In genomic region chr1:136577890-136578663, GRCm38 (mm10) we compare ENCODE assay signal across 11 mouse cellular contexts. TPM values are rescaled to one million over a fixed set of nuclear protein-coding genes. Genes with fewer than 3 reads are reported as not detected.
DNase-seq lines count a peak whose midpoint lies in the region; ATAC-seq and TF ChIP-seq lines count a peak whose summit lies in the region.
"Had no signal": no experiment of that assay in that cellular context is flagged by ENCODE, and none has a peak within 500 bp of the region (broad histone marks: within the 10 kb centered on the region; RNA-seq: fewer than 3 reads in every experiment).

No protein-coding gene starts in this region.

- no peak overlapping the region for H3K27ac ChIP-seq in heart, embryonic 14.5 days (replicated peaks in 1 of 2; ENCODE audit: control insufficient read depth in 1 of 2, insufficient read depth in 1 of 2, low read depth in 2 of 2, low read length in 2 of 2)
- H3K27ac ChIP-seq in stomach, embryonic 14.5 days (ENCODE audit: low read length) = no peak overlapping the region
- H3K27ac ChIP-seq in stomach, postnatal 0 days (replicated peaks) = no peak overlapping the region
- no peak overlapping the region for H3K27ac ChIP-seq in limb, embryonic 12.5 days
- H3K27ac ChIP-seq in thymus, adult 2 months (ENCODE audit: control insufficient read depth, insufficient read depth, low read length) = no peak overlapping the region
- no peak overlapping the region for H3K27ac ChIP-seq in forebrain, postnatal 0 days (ENCODE audit: low read depth, low read length)
- H3K27ac ChIP-seq: liver, embryonic 14.5 days; stomach, embryonic 15.5 days had no signal

- 0 out of 2 replicates have a peak, but pooled peaks cover 3% of the 10 kb centered on the region for H3K27me3 ChIP-seq in heart, embryonic 14.5 days (ENCODE audit: control insufficient read depth, insufficient read depth, low read length)
- H3K27me3 ChIP-seq in stomach, embryonic 14.5 days (ENCODE audit: control insufficient read depth, insufficient read depth, low read length) = no peaks in the 10 kb centered on the region
- H3K27me3 ChIP-seq in stomach, postnatal 0 days (ENCODE audit: control insufficient read depth, insufficient read depth, low read length) = no peaks in the 10 kb centered on the region
- H3K27me3 ChIP-seq in limb, embryonic 12.5 days = peaks cover 19% of the 10 kb centered on the region
- H3K27me3 ChIP-seq in thymus, adult 2 months (ENCODE audit: control insufficient read depth, insufficient read depth, low read length) = no peaks in the 10 kb centered on the region
- 0 out of 2 replicates have a peak, but pooled peaks cover 3% of the 10 kb centered on the region for H3K27me3 ChIP-seq in forebrain, postnatal 0 days (ENCODE audit: insufficient read depth, low read length)
- H3K27me3 ChIP-seq: stomach, embryonic 15.5 days had no signal

- H3K36me3 ChIP-seq in heart, embryonic 14.5 days (ENCODE audit: control insufficient read depth, insufficient read depth, low read length) = no peaks in the 10 kb centered on the region
- H3K36me3 ChIP-seq in stomach, embryonic 14.5 days (ENCODE audit: control insufficient read depth, insufficient read depth, low read length) = no peaks in the 10 kb centered on the region
- no peaks in the 10 kb centered on the region for H3K36me3 ChIP-seq in stomach, postnatal 0 days (ENCODE audit: control insufficient read depth, insufficient read depth, low read length)
- no peaks in the 10 kb centered on the region for H3K36me3 ChIP-seq in limb, embryonic 12.5 days
- H3K36me3 ChIP-seq in thymus, adult 2 months (ENCODE audit: control insufficient read depth, insufficient read depth, low read length) = no peaks in the 10 kb centered on the region
- H3K36me3 ChIP-seq in forebrain, postnatal 0 days (ENCODE audit: insufficient read depth) = no peaks in the 10 kb centered on the region
- H3K36me3 ChIP-seq: stomach, embryonic 15.5 days had no signal

- no peak for ATAC-seq in heart, embryonic 14.5 days (ENCODE audit: insufficient number of reproducible peaks, insufficient read depth, low FRiP score, low read depth)
- ATAC-seq in stomach, embryonic 14.5 days (ENCODE audit: insufficient number of reproducible peaks, insufficient read depth, low FRiP score, low read depth) = peak; percentile 69; the same call in 1 of the 2 replicates
- ATAC-seq in stomach, postnatal 0 days (ENCODE audit: low FRiP score, low TSS enrichment) = no peak
- peak; percentile 53; the same call in 1 of the 2 replicates for ATAC-seq in limb, embryonic 12.5 days (ENCODE audit: insufficient number of reproducible peaks, insufficient read depth, low FRiP score, low TSS enrichment, low read depth)
- no peak for ATAC-seq in forebrain, postnatal 0 days

- no peaks in the 10 kb centered on the region for H3K9me3 ChIP-seq in heart, embryonic 14.5 days (ENCODE audit: control insufficient read depth, low read length)
- no peaks in the 10 kb centered on the region for H3K9me3 ChIP-seq in stomach, embryonic 14.5 days (ENCODE audit: control insufficient read depth, low read depth, low read length)
- H3K9me3 ChIP-seq in stomach, postnatal 0 days (ENCODE audit: control insufficient read depth, low read length) = no peaks in the 10 kb centered on the region
- no peaks in the 10 kb centered on the region for H3K9me3 ChIP-seq in limb, embryonic 12.5 days
- H3K9me3 ChIP-seq in forebrain, postnatal 0 days (ENCODE audit: low read length) = no peaks in the 10 kb centered on the region
- H3K9me3 ChIP-seq: stomach, embryonic 15.5 days had no signal

- intact Hi-C loops in heart, postnatal 36 days (cut with DNase I) = no loop called here

- WGBS in heart, embryonic 14.5 days = 21% methylated on average over 16 of the region's 16 CpGs
- 35% methylated on average over 16 of the region's 16 CpGs for WGBS in stomach, embryonic 14.5 days
- 42% methylated on average over 16 of the region's 16 CpGs for WGBS in stomach, postnatal 0 days
- WGBS in limb, embryonic 12.5 days = 30% methylated on average over 16 of the region's 16 CpGs
- WGBS in thymus, adult 2 months = 26% methylated on average over 16 of the region's 16 CpGs
- 42% methylated on average over 16 of the region's 16 CpGs for WGBS in forebrain, postnatal 0 days

- H3K9ac ChIP-seq in heart, embryonic 14.5 days (ENCODE audit: low read length) = no peak overlapping the region
- no peak overlapping the region for H3K9ac ChIP-seq in stomach, embryonic 14.5 days (replicated peaks; ENCODE audit: low read depth, low read length)
- no peak overlapping the region for H3K9ac ChIP-seq in stomach, postnatal 0 days (ENCODE audit: low read length)
- H3K9ac ChIP-seq in limb, embryonic 12.5 days (replicated peaks) = no peak overlapping the region
- no peak overlapping the region for H3K9ac ChIP-seq in forebrain, postnatal 0 days
- H3K9ac ChIP-seq: liver, embryonic 14.5 days; stomach, embryonic 15.5 days had no signal

- 0 out of 4 replicates have a peak overlapping the region, but pooled peaks of 1 of the 2 experiments have one; percentile 7 for H3K4me3 ChIP-seq in heart, embryonic 14.5 days (ENCODE audit: control insufficient read depth in 1 of 2, insufficient read depth in 1 of 2, low read depth in 1 of 2, low read length in 2 of 2)
- no peak overlapping the region for H3K4me3 ChIP-seq in stomach, embryonic 14.5 days (ENCODE audit: low read depth, low read length)
- H3K4me3 ChIP-seq in stomach, postnatal 0 days (ENCODE audit: low read depth, low read length) = no peak overlapping the region
- no peak overlapping the region for H3K4me3 ChIP-seq in limb, embryonic 12.5 days (replicated peaks)
- H3K4me3 ChIP-seq in thymus, adult 2 months (ENCODE audit: control insufficient read depth, insufficient read depth, low read length) = no peak overlapping the region
- no peak overlapping the region for H3K4me3 ChIP-seq in forebrain, postnatal 0 days (ENCODE audit: low read depth, low read length)
- H3K4me3 ChIP-seq: stomach, embryonic 15.5 days had no signal

- H3K4me1 ChIP-seq in heart, embryonic 14.5 days (ENCODE audit: control insufficient read depth in 2 of 2, insufficient read depth in 2 of 2, low read length in 2 of 2) = peaks cover 5 to 7% of the 10 kb centered on the region in 2 experiments; a peak in 3 of 4 replicates
- H3K4me1 ChIP-seq in stomach, embryonic 14.5 days (ENCODE audit: control insufficient read depth, insufficient read depth, low read length) = 0 out of 2 replicates have a peak, but pooled peaks cover 3% of the 10 kb centered on the region
- no peaks in the 10 kb centered on the region for H3K4me1 ChIP-seq in stomach, postnatal 0 days (replicated peaks; ENCODE audit: control insufficient read depth, insufficient read depth)
- peaks cover 14% of the 10 kb centered on the region for H3K4me1 ChIP-seq in limb, embryonic 12.5 days (replicated peaks)
- peaks cover 36% of the 10 kb centered on the region for H3K4me1 ChIP-seq in thymus, adult 2 months (replicated peaks; ENCODE audit: control insufficient read depth, insufficient read depth, low read length)
- no peaks in the 10 kb centered on the region for H3K4me1 ChIP-seq in forebrain, postnatal 0 days (ENCODE audit: insufficient read depth)

- no peak for TF ChIP-seq EP300 in stomach, postnatal 0 days (optimal IDR thresholded peaks at IDR 0.05)

- no peak for TF ChIP-seq POLR2A in thymus, adult 2 months (IDR thresholded peaks at IDR 0.05; ENCODE audit: control insufficient read depth, extremely low read depth, insufficient read depth, low read length, poor library complexity)

- DNase-seq in heart, postnatal 36 days = no peak
- DNase-seq in stomach, postnatal 0 days (ENCODE audit: low spot score) = no peak
- DNase-seq in thymus, adult 2 months = no peak
- DNase-seq in adrenal gland, adult 18-20 months (ENCODE audit: low spot score in 2 of 2) = no peak
- DNase-seq in forebrain, postnatal 0 days = no peak
- DNase-seq: adrenal gland, postnatal 36 days had no signal

- peak overlapping the region; percentile 53 for H3K4me2 ChIP-seq in heart, embryonic 14.5 days (ENCODE audit: low read length)
- H3K4me2 ChIP-seq in stomach, embryonic 14.5 days (replicated peaks; ENCODE audit: low read depth, low read length) = no peak overlapping the region; the same call in 1 of the 2 replicates
- no peak overlapping the region; the same call in 1 of the 2 replicates for H3K4me2 ChIP-seq in stomach, postnatal 0 days (replicated peaks; ENCODE audit: low read depth)
- H3K4me2 ChIP-seq in limb, embryonic 12.5 days = peak overlapping the region; percentile 19; the same call in 1 of the 2 replicates
- no peak overlapping the region for H3K4me2 ChIP-seq in forebrain, postnatal 0 days (ENCODE audit: low read depth)
- H3K4me2 ChIP-seq: stomach, embryonic 15.5 days had no signal

- TF ChIP-seq CTCF in stomach, postnatal 0 days (IDR thresholded peaks at IDR 0.05; ENCODE audit: low read depth) = no peak
- no peak for TF ChIP-seq CTCF in thymus, adult 2 months (IDR thresholded peaks at IDR 0.05; ENCODE audit: borderline replicate concordance, control insufficient read depth, extremely low read depth, insufficient read depth, low read length, poor library complexity)
- no peak for TF ChIP-seq CTCF in forebrain, postnatal 0 days (IDR thresholded peaks at IDR 0.05; ENCODE audit: low read depth)

RNA-seq across cellular contexts. Expression of gene Zfp281, which starts 46.6 kb away (rescaled TPM):
- 13.2 and 14.1 TPM in 2 replicates for polyA plus RNA-seq in heart, embryonic 14.5 days (2014; fragmentation: Nextera tagmentation; extraction: Ambion mirVana)
- 10 to 100 TPM; 10.1 to 11.4 TPM for total RNA-seq in heart, postnatal 36 days (2021)
- polyA plus RNA-seq in stomach, embryonic 14.5 days (2014; fragmentation: Nextera tagmentation; extraction: Ambion mirVana) = 20.7 and 22.0 TPM in 2 replicates
- 7.4 and 7.5 TPM in 2 replicates for polyA plus RNA-seq in stomach, postnatal 0 days (2015; fragmentation: Nextera tagmentation; extraction: Ambion mirVana)
- polyA plus RNA-seq in limb, embryonic 12.5 days (2016; fragmentation: Nextera tagmentation; extraction: Ambion mirVana) = 31.3 and 33.3 TPM in 2 replicates
- polyA plus RNA-seq in thymus, adult 2 months (2012; rRNA removed) = 6.2 TPM in 2 replicates
- total RNA-seq in adrenal gland, adult 18-20 months (2021) = 10 to 100 TPM; 15.3 to 19.7 TPM
- total RNA-seq in forebrain, postnatal 0 days (2014; rRNA removed) = 37.2 and 43.6 TPM in 2 replicates
- 23.5 and 23.7 TPM in 2 replicates for polyA plus RNA-seq in forebrain, postnatal 0 days (2015; fragmentation: Nextera tagmentation; extraction: Ambion mirVana)

Comparison
In these comparisons a context has a peak if more than half of its experiments do, and no peak if none do; other contexts are left out.
1. ATAC-seq: peak in stomach, embryonic 14.5 days (single experiment) and limb, embryonic 12.5 days (single experiment); none in heart, embryonic 14.5 days (single experiment), stomach, postnatal 0 days (single experiment) and forebrain, postnatal 0 days (single experiment).
2. H3K4me2 ChIP-seq: peak in heart, embryonic 14.5 days (single experiment) and limb, embryonic 12.5 days (single experiment); none in stomach, embryonic 14.5 days (single experiment), stomach, postnatal 0 days (single experiment) and forebrain, postnatal 0 days (single experiment).